Mouse (Mus musculus): ENCODE measurements around the gene Gm867. TPM values are rescaled to one million over a fixed set of nuclear protein-coding genes. Genes with fewer than 3 reads are reported as not detected.

Gene Gm867
- polyA plus RNA-seq, 1 experiment, result 1.2 TPM

- no peak overlapping the region for H3K27ac ChIP-seq (ENCODE audit: insufficient read depth, low read length)
- TF ChIP-seq POLR2A (IDR thresholded peaks at IDR 0.05; ENCODE audit: extremely low read depth, insufficient read depth, low read length), result no peak
- TF ChIP-seq CTCF (IDR thresholded peaks at IDR 0.05; ENCODE audit: extremely low read depth, insufficient read depth, low read length), result no peak
- H3K4me3 ChIP-seq (ENCODE audit: insufficient read depth, low read length), result peak overlapping the region; percentile 77; the same call in 1 of the 2 replicates
Observed at GRCm38 (mm10) chr10:75937851-75938643, 2.4 kb downstream of the Gm867 start.

GRCm38 (mm10) chr10:75936909-75937667 is 3.4 kb downstream of the Gm867 start:
- no peak for TF ChIP-seq CTCF (IDR thresholded peaks at IDR 0.05; ENCODE audit: extremely low read depth, insufficient read depth, low read length)
- peak; percentile 36; the same call in 1 of the 2 replicates for TF ChIP-seq POLR2A (IDR thresholded peaks at IDR 0.05; ENCODE audit: extremely low read depth, insufficient read depth, low read length)
- H3K27ac ChIP-seq (ENCODE audit: insufficient read depth, low read length), result no peak overlapping the region
- peak overlapping the region; percentile 77 for H3K4me3 ChIP-seq (ENCODE audit: insufficient read depth, low read length)

More at GRCm38 (mm10) chr10:75937851-75938643, 2.4 kb downstream of the Gm867 start:
- peaks cover 4% of the 10 kb centered on the region for H3K4me1 ChIP-seq (ENCODE audit: control insufficient read depth, insufficient read depth, low read length)

GRCm38 (mm10) chr10:75935680-75936541 is 4.6 kb downstream of the Gm867 start, which contains the start of gene Mmp11:
Gene Mmp11, minus strand, starts transcription at chr10:75936496.
- Histone ChIP-seq H3K27ac (ENCODE audit: insufficient read depth, low read length) (peak within 1 kb of the TSS; percentile 98), H3K4me3 (ENCODE audit: insufficient read depth, low read length) (peak within 1 kb of the TSS; percentile 77), H3K4me1 (ENCODE audit: control insufficient read depth, insufficient read depth, low read length) (peaks cover 4% of the 10 kb centered on the region)
- TF ChIP-seq POLR2A (IDR thresholded peaks at IDR 0.05; ENCODE audit: extremely low read depth, insufficient read depth, low read length), result peak; percentile 98
- no peak for TF ChIP-seq CTCF (IDR thresholded peaks at IDR 0.05; ENCODE audit: extremely low read depth, insufficient read depth, low read length)

More at GRCm38 (mm10) chr10:75936909-75937667, 3.4 kb downstream of the Gm867 start:
- peaks cover 4% of the 10 kb centered on the region for H3K4me1 ChIP-seq (ENCODE audit: control insufficient read depth, insufficient read depth, low read length)

- peaks cover 4% of the 10 kb centered on the region for H3K4me1 ChIP-seq (ENCODE audit: control insufficient read depth, insufficient read depth, low read length)
- H3K27ac ChIP-seq (ENCODE audit: insufficient read depth, low read length), result no peak overlapping the region
- TF ChIP-seq CTCF (IDR thresholded peaks at IDR 0.05; ENCODE audit: extremely low read depth, insufficient read depth, low read length), result no peak
- TF ChIP-seq POLR2A (IDR thresholded peaks at IDR 0.05; ENCODE audit: extremely low read depth, insufficient read depth, low read length), result no peak
- peak overlapping the region; percentile 77; the same call in 1 of the 2 replicates for H3K4me3 ChIP-seq (ENCODE audit: insufficient read depth, low read length)
Observed at GRCm38 (mm10) chr10:75934991-75935390, 5.5 kb downstream of the Gm867 start.

- TF ChIP-seq POLR2A (IDR thresholded peaks at IDR 0.05; ENCODE audit: extremely low read depth, insufficient read depth, low read length) (no peak), CTCF (IDR thresholded peaks at IDR 0.05; ENCODE audit: extremely low read depth, insufficient read depth, low read length) (no peak)
- Histone ChIP-seq H3K27ac (ENCODE audit: insufficient read depth, low read length) (no peak within 1 kb of the TSS), H3K4me3 (ENCODE audit: insufficient read depth, low read length) (peak within 1 kb of the TSS; percentile 27), H3K4me1 (ENCODE audit: control insufficient read depth, insufficient read depth, low read length) (peaks cover 4% of the 10 kb centered on the region)
Observed at GRCm38 (mm10) chr10:75932891-75933290, 7.6 kb downstream of the Gm867 start, which contains the start of gene Chchd10. Gene Chchd10, plus strand, starts transcription at chr10:75933130.

GRCm38 (mm10) chr10:75932081-75932678 is 8.3 kb downstream of the Gm867 start:
- no peak overlapping the region for H3K27ac ChIP-seq (ENCODE audit: insufficient read depth, low read length)
- H3K4me3 ChIP-seq (ENCODE audit: insufficient read depth, low read length), result peak overlapping the region; percentile 27
- TF ChIP-seq POLR2A (IDR thresholded peaks at IDR 0.05; ENCODE audit: extremely low read depth, insufficient read depth, low read length), result no peak
- no peak for TF ChIP-seq CTCF (IDR thresholded peaks at IDR 0.05; ENCODE audit: extremely low read depth, insufficient read depth, low read length)
- H3K4me1 ChIP-seq (ENCODE audit: control insufficient read depth, insufficient read depth, low read length), result peaks cover 4% of the 10 kb centered on the region

- Histone ChIP-seq H3K4me3 (ENCODE audit: insufficient read depth, low read length) (no peak overlapping the region), H3K27ac (ENCODE audit: insufficient read depth, low read length) (no peak overlapping the region)
- TF ChIP-seq CTCF (IDR thresholded peaks at IDR 0.05; ENCODE audit: extremely low read depth, insufficient read depth, low read length) (no peak), POLR2A (IDR thresholded peaks at IDR 0.05; ENCODE audit: extremely low read depth, insufficient read depth, low read length) (no peak)
Observed at GRCm38 (mm10) chr10:75931311-75931710, 9.2 kb downstream of the Gm867 start.

GRCm38 (mm10) chr10:75930304-75930703 is 10.2 kb downstream of the Gm867 start:
- no peak for TF ChIP-seq POLR2A (IDR thresholded peaks at IDR 0.05; ENCODE audit: extremely low read depth, insufficient read depth, low read length)
- no peak for TF ChIP-seq CTCF (IDR thresholded peaks at IDR 0.05; ENCODE audit: extremely low read depth, insufficient read depth, low read length)
- H3K4me1 ChIP-seq (ENCODE audit: control insufficient read depth, insufficient read depth, low read length), result no peaks in the 10 kb centered on the region
- H3K27ac ChIP-seq (ENCODE audit: insufficient read depth, low read length), result no peak overlapping the region
- H3K4me3 ChIP-seq (ENCODE audit: insufficient read depth, low read length), result no peak overlapping the region

More at GRCm38 (mm10) chr10:75931311-75931710, 9.2 kb downstream of the Gm867 start:
- no peaks in the 10 kb centered on the region for H3K4me1 ChIP-seq (ENCODE audit: control insufficient read depth, insufficient read depth, low read length)
